ENCODE assay signal across 15 mouse cellular contexts in genomic region chr15:36910272-36910671, GRCm38 (mm10).
A peak's percentile ranks its signal among the peaks of the same experiment; 100 is the strongest.
DNase-seq lines count a peak whose midpoint lies in the region.
"Had no signal": no experiment of that assay in that cellular context is flagged by ENCODE, and none has a peak within 500 bp of the region (broad histone marks: within the 10 kb centered on the region; RNA-seq: fewer than 3 reads in every experiment).

No protein-coding gene starts in this region.

- DNase-seq in adrenal gland, adult 2 months: peak; percentile 68
- DNase-seq in adrenal gland, postnatal 4 days (ENCODE audit: low spot score in 2 of 2): no peak
- DNase-seq in ovary, adult 18-20 months (ENCODE audit: low spot score): peak; percentile 37
- no peak for DNase-seq in ovary, postnatal 14 days (ENCODE audit: low spot score)
- DNase-seq in brain, adult 2 months (ENCODE audit: low read depth, low spot score): peak; percentile 29
- no peak for DNase-seq in urinary bladder, postnatal 14 days (ENCODE audit: low spot score)
- no peak for DNase-seq in spleen, postnatal 14 days (ENCODE audit: low spot score in 2 of 2)
- DNase-seq: cerebellum, adult 18-20 months; cerebellum, adult 9-11 months; cerebellum, postnatal 36 days; forebrain, postnatal 0 days; gastrocnemius, postnatal 36 days; heart, adult 18-20 months; heart, postnatal 10 days; heart, postnatal 4 days had no signal

Comparison
In these comparisons a context has a peak if more than half of its experiments do, and no peak if none do; other contexts are left out.
1. DNase-seq: peak in adrenal gland, adult 2 months (single experiment), ovary, adult 18-20 months (single experiment) and brain, adult 2 months (single experiment); none in adrenal gland, postnatal 4 days (0 of 2), ovary, postnatal 14 days (single experiment), urinary bladder, postnatal 14 days (single experiment) and spleen, postnatal 14 days (0 of 2).